Mouse (Mus musculus) neural tube, embryonic 14.5 days (tissue): ENCODE data around the gene Rragd. TPM values are rescaled to one million over a fixed set of nuclear protein-coding genes. Genes with fewer than 3 reads are reported as not detected.

Source experiments
- ATAC-seq: fragments of 200-750 bp; cut with Nextera tagmentation; 2 replicates; pipeline ENCODE4 v1.8.0; 2017; ENCODE audit warnings: low read depth, mild to moderate bottlenecking, moderate TSS enrichment, moderate library complexity
- H3K27ac ChIP-seq: fragments of 300-500 bp; sonication (generic); 2 replicates; pipeline ENCODE4 v1.5.1; 2014; ENCODE audit warnings: low read depth, mild to moderate bottlenecking, control low read depth, low read length, moderate library complexity, mixed read lengths
- H3K27me3 ChIP-seq: fragments of 300-500 bp; sonication (generic); 2 replicates; pipeline ENCODE4 v1.6.1; 2014; ENCODE audit warnings: low read length; ENCODE audit not compliant: control insufficient read depth, insufficient read depth
- H3K36me3 ChIP-seq: fragments of 300-500 bp; sonication (generic); 2 replicates; pipeline ENCODE4 v1.6.1; 2014; ENCODE audit warnings: low read length, mixed read lengths; ENCODE audit not compliant: control insufficient read depth, insufficient read depth
- H3K4me1 ChIP-seq: fragments of 300-500 bp; sonication (generic); 2 replicates; pipeline ENCODE4 v1.6.1; 2014; ENCODE audit warnings: low read length; ENCODE audit not compliant: control insufficient read depth, insufficient read depth
- H3K4me2 ChIP-seq: fragments of 300-500 bp; sonication (generic); 2 replicates; pipeline ENCODE4 v1.6.1; 2014; ENCODE audit warnings: mild to moderate bottlenecking, low read depth, low read length, control low read depth
- H3K4me3 ChIP-seq: fragments of 300-500 bp; sonication (generic); 2 replicates; pipeline ENCODE4 v1.5.1; 2014; ENCODE audit warnings: low read depth, low read length, control low read depth, mixed read lengths
- H3K9ac ChIP-seq: fragments of 300-500 bp; sonication (generic); replicated peaks from 2 replicates; pipeline ENCODE4 v1.6.1; 2014; ENCODE audit warnings: low read depth, mild to moderate bottlenecking, control low read depth, low read length, mixed read lengths
- H3K9me3 ChIP-seq: fragments of 300-500 bp; sonication (generic); 2 replicates; pipeline ENCODE4 v1.6.1; 2016; ENCODE audit warnings: low read length; ENCODE audit not compliant: control insufficient read depth
- WGBS: fragments of 180-500 bp; shearing (Covaris S2); extraction: QIAGEN DNeasy Blood & Tissue Kit; methylation state at CpG from one replicate; pipeline ENCODE4 v1.1.7; 2014; 5-methylcytosine and 5-hydroxymethylcytosine counted together
- polyA plus RNA-seq: library from polyadenylated mRNA; unstranded; fragments of >200 nt; fragmentation: Nextera tagmentation; extraction: Ambion mirVana; gene quantifications from 2 replicates; pipeline ENCODE4 v1.2.1, GENCODE M21; 2014

Gene Rragd
- polyA plus RNA-seq, 1 experiment from 2014 or later, result 58.7 TPM

- Histone ChIP-seq H3K9ac (no peak overlapping the region), H3K4me2 (no peak overlapping the region), H3K36me3 (peaks cover 36% of the 10 kb centered on the region), H3K27me3 (no peaks in the 10 kb centered on the region), H3K4me1 (no peaks in the 10 kb centered on the region), H3K9me3 (no peaks in the 10 kb centered on the region), H3K27ac (no peak overlapping the region), H3K4me3 (no peak overlapping the region)
- WGBS, result 96% methylated on average over 11 of the region's 11 CpGs
- ATAC-seq, result no peak
Measured at GRCm38 (mm10) chr4:33049601-33050000, 66.8 kb downstream of the Rragd start.

- no peak overlapping the region for H3K4me3 ChIP-seq
- H3K27ac ChIP-seq, result no peak overlapping the region
- no peak overlapping the region for H3K9ac ChIP-seq
- H3K27me3 ChIP-seq, result no peaks in the 10 kb centered on the region
- 95% methylated on average over 3 of the region's 3 CpGs for WGBS
- ATAC-seq, result no peak
- no peak overlapping the region for H3K4me2 ChIP-seq
- H3K4me1 ChIP-seq, result no peaks in the 10 kb centered on the region
- H3K9me3 ChIP-seq, result no peaks in the 10 kb centered on the region
- peaks cover 19% of the 10 kb centered on the region for H3K36me3 ChIP-seq
Measured at GRCm38 (mm10) chr4:33052055-33052454, 69.2 kb downstream of the Rragd start.

- no peaks in the 10 kb centered on the region for H3K4me1 ChIP-seq
- 90% methylated on average over 5 of the region's 5 CpGs for WGBS
- H3K27ac ChIP-seq, result no peak overlapping the region
- no peaks in the 10 kb centered on the region for H3K27me3 ChIP-seq
- H3K4me3 ChIP-seq, result no peak overlapping the region
- peaks cover 16% of the 10 kb centered on the region for H3K36me3 ChIP-seq
- no peak overlapping the region for H3K4me2 ChIP-seq
- H3K9me3 ChIP-seq, result no peaks in the 10 kb centered on the region
- H3K9ac ChIP-seq, result no peak overlapping the region
- no peak for ATAC-seq
Measured at GRCm38 (mm10) chr4:33052650-33053049, 69.8 kb downstream of the Rragd start.

GRCm38 (mm10) chr4:33054426-33054825, 71.6 kb downstream of the Rragd start:
- no peaks in the 10 kb centered on the region for H3K27me3 ChIP-seq
- H3K4me2 ChIP-seq, result no peak overlapping the region
- H3K9me3 ChIP-seq, result no peaks in the 10 kb centered on the region
- peaks cover 7% of the 10 kb centered on the region for H3K36me3 ChIP-seq
- no peak overlapping the region for H3K27ac ChIP-seq
- no peak overlapping the region for H3K4me3 ChIP-seq
- H3K4me1 ChIP-seq, result no peaks in the 10 kb centered on the region
- no peak for ATAC-seq
- H3K9ac ChIP-seq, result no peak overlapping the region

GRCm38 (mm10) chr4:33056317-33056716, 73.5 kb downstream of the Rragd start:
- H3K4me3 ChIP-seq, result no peak overlapping the region
- no peak for ATAC-seq
- peaks cover 4% of the 10 kb centered on the region; the same call in 1 of the 2 replicates for H3K36me3 ChIP-seq
- H3K27ac ChIP-seq, result no peak overlapping the region
- 85% methylated on average over 1 of the region's 1 CpGs for WGBS
- no peak overlapping the region for H3K4me2 ChIP-seq
- H3K27me3 ChIP-seq, result no peaks in the 10 kb centered on the region
- H3K9ac ChIP-seq, result no peak overlapping the region
- H3K9me3 ChIP-seq, result no peaks in the 10 kb centered on the region
- H3K4me1 ChIP-seq, result no peaks in the 10 kb centered on the region

- Histone ChIP-seq H3K4me1 (no peaks in the 10 kb centered on the region), H3K36me3 (no peaks in the 10 kb centered on the region), H3K4me2 (no peak overlapping the region), H3K27me3 (no peaks in the 10 kb centered on the region), H3K27ac (no peak overlapping the region), H3K9ac (no peak overlapping the region), H3K4me3 (no peak overlapping the region), H3K9me3 (no peaks in the 10 kb centered on the region)
- 82% methylated on average over 11 of the region's 11 CpGs for WGBS
- ATAC-seq, result no peak
Measured at GRCm38 (mm10) chr4:33057890-33058687, 75.3 kb downstream of the Rragd start.

GRCm38 (mm10) chr4:33061158-33061557, 78.3 kb downstream of the Rragd start:
- H3K27me3 ChIP-seq, result no peaks in the 10 kb centered on the region
- no peaks in the 10 kb centered on the region for H3K9me3 ChIP-seq
- WGBS, result 66% methylated on average over 7 of the region's 7 CpGs
- ATAC-seq, result no peak
- H3K4me3 ChIP-seq, result no peak overlapping the region
- no peak overlapping the region for H3K27ac ChIP-seq
- no peaks in the 10 kb centered on the region for H3K4me1 ChIP-seq
- no peaks in the 10 kb centered on the region for H3K36me3 ChIP-seq
- no peak overlapping the region for H3K4me2 ChIP-seq
- no peak overlapping the region for H3K9ac ChIP-seq

- 94% methylated on average over 4 of the region's 4 CpGs for WGBS
- H3K9me3 ChIP-seq, result no peaks in the 10 kb centered on the region
- no peaks in the 10 kb centered on the region for H3K36me3 ChIP-seq
- H3K27ac ChIP-seq, result no peak within 1 kb of the TSS
- H3K4me2 ChIP-seq, result no peak within 1 kb of the TSS
- no peaks in the 10 kb centered on the region for H3K27me3 ChIP-seq
- ATAC-seq, result no peak
- H3K4me1 ChIP-seq, result no peaks in the 10 kb centered on the region
- no peak within 1 kb of the TSS for H3K4me3 ChIP-seq
- no peak within 1 kb of the TSS for H3K9ac ChIP-seq
Measured at GRCm38 (mm10) chr4:33062981-33063380, 80.1 kb downstream of the Rragd start, which contains the start of gene Gabrr2. TSS of gene Gabrr2 (plus strand) at chr4:33062999.

- ATAC-seq, result no peak
- Histone ChIP-seq H3K9ac (no peak overlapping the region), H3K9me3 (no peaks in the 10 kb centered on the region), H3K27ac (no peak overlapping the region), H3K4me1 (no peaks in the 10 kb centered on the region), H3K4me2 (no peak overlapping the region), H3K4me3 (no peak overlapping the region), H3K36me3 (no peaks in the 10 kb centered on the region), H3K27me3 (no peaks in the 10 kb centered on the region)
- 81% methylated on average over 6 of the region's 6 CpGs for WGBS
Measured at GRCm38 (mm10) chr4:33064986-33065385, 82.1 kb downstream of the Rragd start.
